Mouse (Mus musculus) brain, adult 2 months (tissue): Measurements from ENCODE around the gene Slc7a1.
"Not testable (repeated sequence)": the region's sequence is repeated elsewhere in the genome, so short reads cannot be mapped to it uniquely, and the experiment has no call there.

Source experiments
- DNase-seq: peaks from one replicate; pipeline ENCODE4 v3.0.0; 2011; ENCODE audit warnings: low read depth, low spot score

Slc7a1 gene

DNA sequence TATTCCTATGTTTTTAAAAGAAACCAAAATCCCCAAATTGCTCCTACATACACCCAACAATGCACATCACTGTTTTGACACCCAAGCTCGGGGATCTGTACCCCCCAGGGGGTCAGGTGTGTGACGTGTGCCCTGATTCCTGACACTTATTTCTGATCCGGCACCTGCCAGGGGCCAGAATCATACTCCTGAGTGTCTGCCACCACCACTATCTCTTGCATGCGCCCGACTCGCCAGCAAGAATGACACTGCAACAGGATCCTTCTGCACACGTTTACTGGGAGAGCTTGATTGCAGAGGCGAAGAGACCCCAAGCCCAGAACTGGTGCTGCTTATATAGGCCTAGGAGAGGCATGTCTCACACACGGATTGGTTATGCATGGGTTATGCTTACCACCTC, 73.4 kb downstream of the Slc7a1 start:
- not testable (repeated sequence) for DNase-seq

DNA sequence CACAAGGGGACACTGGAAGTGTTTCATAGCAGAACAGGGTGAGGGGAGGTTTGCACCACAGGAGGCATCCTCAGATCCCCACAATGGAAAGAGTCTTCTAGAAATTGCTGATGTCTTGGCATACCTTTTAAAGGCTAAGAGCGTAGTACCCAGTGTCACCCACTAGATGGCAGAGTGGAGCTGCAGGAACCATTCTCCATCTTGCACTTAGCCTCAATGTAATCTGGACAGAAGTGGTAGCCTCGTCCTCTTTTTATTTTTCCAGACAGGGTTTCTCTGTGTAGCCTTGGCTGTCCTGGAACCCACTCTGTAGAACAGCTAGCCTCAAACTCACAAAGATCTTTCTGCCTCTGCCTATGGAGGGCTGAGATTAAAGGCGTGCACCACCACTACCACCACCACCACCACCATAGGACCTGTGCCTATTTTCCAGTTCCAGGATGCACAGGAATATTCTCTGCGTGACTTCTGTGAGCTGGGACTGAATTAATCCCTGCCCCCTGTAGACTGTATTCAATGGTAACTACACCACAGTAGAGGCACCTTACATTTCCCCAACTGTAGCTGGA, 74.3 kb downstream of the Slc7a1 start:
- peak; percentile 72 for DNase-seq

DNA sequence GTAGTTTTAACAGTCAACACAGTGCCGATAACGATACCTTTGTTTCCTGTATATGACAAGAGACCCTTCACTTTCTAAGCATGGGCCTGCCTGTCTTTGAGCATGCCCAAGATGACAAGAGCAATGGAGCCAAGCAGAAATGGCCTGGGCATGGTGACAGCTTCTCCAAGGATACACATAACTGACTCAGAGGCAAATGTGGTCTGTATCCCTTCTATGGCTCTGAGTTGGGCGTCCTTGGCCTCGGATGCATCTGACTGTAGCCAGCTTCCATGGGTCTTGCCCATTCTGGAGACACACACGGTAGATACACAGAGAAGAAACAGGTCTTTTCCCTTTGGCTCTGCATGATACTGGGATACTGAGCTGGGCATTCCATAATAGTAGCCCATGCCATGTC, 84.8 kb downstream of the Slc7a1 start:
- DNase-seq, result no peak

DNA sequence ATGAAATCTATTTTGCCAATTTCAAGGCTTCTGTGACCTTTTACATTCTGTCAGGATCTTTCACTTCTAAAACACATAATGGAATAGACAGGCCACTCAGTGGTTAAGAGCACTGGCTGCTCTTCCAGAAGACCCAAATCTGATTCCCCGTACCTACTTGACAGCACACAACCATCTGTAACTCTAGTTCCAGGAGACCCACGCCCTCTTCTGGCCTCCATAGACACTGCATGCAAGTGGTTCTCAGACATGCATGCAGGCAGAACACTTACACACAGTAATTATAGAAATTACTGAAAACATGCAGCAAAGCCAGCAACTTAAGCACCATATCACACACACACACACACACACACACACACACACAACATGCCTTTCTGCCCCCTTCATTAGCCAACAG, 87.3 kb downstream of the Slc7a1 start:
- DNase-seq, result peak; percentile 34

GRCm38 (mm10) chr5:148310790-148311189, 88.9 kb downstream of the Slc7a1 start:
- peak; percentile 51 for DNase-seq

DNA sequence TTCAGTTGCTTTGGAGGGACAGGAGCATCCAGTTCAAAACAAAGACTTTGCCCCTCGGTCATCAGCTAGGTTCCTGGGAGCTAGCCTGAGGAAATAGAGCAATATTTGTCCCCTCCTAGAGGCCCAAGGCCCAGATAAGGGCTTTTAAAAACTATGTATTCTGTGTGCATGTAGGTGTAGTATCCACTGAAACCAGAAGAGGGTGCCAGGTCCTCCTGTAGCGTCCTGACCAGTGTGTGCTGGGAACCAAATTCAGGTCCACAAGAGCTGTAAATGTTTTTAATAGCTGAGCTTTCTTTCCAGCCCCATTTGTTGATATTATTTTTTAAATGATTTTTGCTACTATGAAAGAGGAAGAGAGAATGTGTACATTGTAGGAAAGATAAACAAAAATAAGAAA, 95.6 kb downstream of the Slc7a1 start:
- DNase-seq, result no peak

GRCm38 (mm10) chr5:148302968-148303367, 96.7 kb downstream of the Slc7a1 start:
- no peak for DNase-seq

- DNase-seq, result peak; percentile 34
Measured at GRCm38 (mm10) chr5:148293346-148293745, 106.4 kb downstream of the Slc7a1 start.

DNA sequence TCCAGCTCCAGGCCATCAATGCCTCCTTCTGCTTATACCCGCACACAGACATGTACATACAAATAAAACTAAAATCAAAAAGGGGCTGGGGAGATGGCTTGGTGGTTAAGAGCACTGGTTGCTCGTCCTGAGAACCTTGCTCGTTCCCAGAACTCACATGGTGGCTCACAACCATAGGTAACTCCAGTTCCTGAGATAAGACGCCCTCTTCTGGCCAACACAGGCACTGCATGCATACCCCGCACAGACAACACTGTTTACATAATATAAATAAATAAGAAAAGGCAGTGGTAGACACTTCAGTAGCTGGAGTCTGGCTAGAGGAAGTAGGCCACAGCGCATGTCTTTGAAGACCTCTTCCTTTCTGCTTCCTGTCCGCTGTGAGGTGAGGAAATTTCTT, 106.8 kb downstream of the Slc7a1 start:
- no peak for DNase-seq

- no peak for DNase-seq
Measured at GRCm38 (mm10) chr5:148289951-148290350, 109.8 kb downstream of the Slc7a1 start.

GRCm38 (mm10) chr5:148288804-148289203, 110.9 kb downstream of the Slc7a1 start:
- peak; percentile 42 for DNase-seq

DNA sequence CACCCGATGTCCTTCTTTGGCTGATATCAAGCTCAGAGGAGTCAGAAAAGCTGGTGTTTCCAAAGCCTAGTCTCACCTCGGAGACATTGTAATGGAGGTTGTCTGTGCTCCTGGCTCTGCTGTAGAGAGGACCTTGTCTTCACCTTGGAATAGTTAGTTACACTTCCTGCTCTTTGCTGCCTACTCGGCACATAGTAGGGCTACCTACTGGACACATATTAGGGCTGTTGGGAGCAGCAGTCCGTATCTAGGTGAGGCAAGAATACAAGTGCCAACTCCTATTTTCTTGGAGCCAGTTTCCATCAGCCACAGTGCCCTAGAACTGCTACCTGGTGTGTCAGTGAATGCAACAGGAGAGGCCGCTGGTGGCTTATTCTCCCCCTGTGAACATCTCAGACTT, 112.2 kb downstream of the Slc7a1 start:
- DNase-seq, result no peak

- no peak for DNase-seq
Measured at GRCm38 (mm10) chr5:148283584-148283983, 116.1 kb downstream of the Slc7a1 start.

DNA sequence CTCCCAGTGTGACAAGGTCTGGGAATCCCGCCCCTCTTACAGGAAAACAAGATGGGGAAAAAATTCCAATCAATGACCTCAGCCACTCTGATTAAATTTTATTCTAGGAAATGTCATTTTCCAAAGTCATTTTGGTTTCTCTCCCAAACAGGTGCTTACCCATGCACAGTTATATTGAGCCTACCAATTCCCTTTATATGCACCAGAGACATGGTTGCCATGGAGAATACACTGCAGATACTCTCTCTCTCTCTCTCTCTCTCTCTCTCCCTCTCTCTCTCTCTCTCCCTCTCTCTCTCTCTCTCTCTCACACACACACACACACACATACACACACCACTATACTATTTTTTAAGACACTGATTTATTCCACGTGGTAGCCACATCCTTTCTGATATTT, 116.5 kb downstream of the Slc7a1 start:
- peak; percentile 38 for DNase-seq

DNA sequence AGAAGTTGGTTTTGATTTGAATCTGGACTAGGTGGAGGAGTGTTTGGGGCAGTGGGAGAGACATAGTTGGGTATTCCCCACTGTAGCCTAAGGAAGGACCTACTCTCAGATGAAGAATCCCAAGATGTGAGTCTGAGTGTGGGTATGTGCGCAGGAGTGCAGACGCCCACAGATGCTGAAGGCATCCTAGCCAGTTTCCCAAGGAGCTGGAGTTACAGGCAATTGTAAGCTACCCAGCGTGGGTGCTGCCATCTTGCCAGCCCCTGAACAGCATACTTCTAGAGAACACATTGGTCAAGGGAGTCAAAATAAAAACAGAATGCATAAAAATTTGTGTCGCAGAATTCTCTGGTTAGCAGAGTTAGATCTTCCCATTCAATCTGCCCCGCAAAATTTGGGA, 117.1 kb downstream of the Slc7a1 start:
- DNase-seq, result peak; percentile 64

DNA sequence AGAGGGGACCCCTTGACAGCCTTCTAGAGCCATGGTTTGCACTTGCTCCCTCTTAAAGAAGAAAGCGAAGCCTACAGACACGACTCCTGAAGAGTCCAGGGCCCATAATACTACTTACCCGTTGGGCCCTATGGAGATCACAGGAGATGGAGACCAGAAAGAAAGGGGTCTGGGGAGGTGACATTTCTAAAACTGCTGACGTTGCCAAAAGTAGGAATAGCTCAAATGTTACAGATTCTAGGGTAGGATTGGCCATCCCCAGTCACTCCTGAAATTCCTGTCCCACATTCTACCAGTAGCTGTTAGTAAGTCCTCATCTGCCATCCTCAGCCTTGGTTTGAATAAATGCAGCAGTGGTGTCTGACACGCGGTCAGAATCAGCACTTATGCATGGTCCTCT, 117.6 kb downstream of the Slc7a1 start:
- DNase-seq, result no peak

- DNase-seq, result no peak
Measured at GRCm38 (mm10) chr5:148280321-148280720, 119.4 kb downstream of the Slc7a1 start.

DNA sequence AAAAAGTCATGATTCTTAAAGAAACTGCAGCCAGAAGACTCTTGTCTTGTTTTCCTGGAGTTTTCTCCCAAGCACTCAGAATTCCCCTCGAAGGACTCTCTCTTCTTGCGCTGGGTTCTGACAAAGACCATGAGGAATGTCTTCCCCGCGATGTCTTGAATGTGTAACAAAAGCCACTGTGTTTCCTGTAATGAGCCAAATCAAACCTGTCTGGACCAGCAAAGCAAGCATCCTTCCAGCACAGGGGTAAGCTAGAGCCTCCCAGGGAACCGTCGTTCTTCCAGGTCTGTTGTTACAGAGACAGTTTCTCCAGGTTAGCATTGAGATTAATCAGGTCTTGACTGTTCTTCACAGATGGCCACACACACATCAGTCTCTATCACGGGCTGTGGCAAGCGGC, 121.5 kb downstream of the Slc7a1 start:
- no peak for DNase-seq
